Mouse (Mus musculus) heart, postnatal 0 days (tissue): ENCODE results near the gene Pappa. TPM values are rescaled to one million over a fixed set of nuclear protein-coding genes. Genes with fewer than 3 reads are reported as not detected.

Source experiments
- ATAC-seq: fragments of 200-750 bp; cut with Nextera tagmentation; 2 replicates; pipeline ENCODE4 v1.8.0; 2017; ENCODE audit warnings: low read depth, moderate number of reproducible peaks, moderate library complexity; ENCODE audit not compliant: insufficient read depth
- DNase-seq: peaks from one replicate; pipeline ENCODE4 v3.0.0-alpha.2; 2016; ENCODE audit warnings: low spot score
- H3K27ac ChIP-seq: fragments of 300-500 bp; sonication (generic); 2 replicates; pipeline ENCODE4 v1.5.1; 2014; ENCODE audit warnings: low read depth, mild to moderate bottlenecking
- H3K27me3 ChIP-seq: fragments of 300-500 bp; sonication (generic); 2 replicates; pipeline ENCODE4 v1.6.1; 2014; ENCODE audit warnings: low read length, mixed read lengths; ENCODE audit not compliant: control insufficient read depth, insufficient read depth
- H3K36me3 ChIP-seq: fragments of 300-500 bp; sonication (generic); replicated peaks from 2 replicates; pipeline ENCODE4 v1.6.1; 2014; ENCODE audit warnings: low read length, mixed read lengths; ENCODE audit not compliant: control insufficient read depth, insufficient read depth
- H3K4me1 ChIP-seq: fragments of 300-500 bp; sonication (generic); 2 replicates; pipeline ENCODE4 v1.6.1; 2014; ENCODE audit warnings: antibody characterized with exemption; ENCODE audit not compliant: control insufficient read depth, insufficient read depth
- H3K4me2 ChIP-seq: fragments of 300-500 bp; sonication (generic); 2 replicates; pipeline ENCODE4 v1.6.1; 2014; ENCODE audit warnings: low read depth, mild to moderate bottlenecking, low read length, moderate library complexity
- H3K4me3 ChIP-seq: fragments of 300-500 bp; sonication (generic); 2 replicates; pipeline ENCODE4 v1.5.1; 2014; ENCODE audit warnings: low read depth, low read length
- H3K9ac ChIP-seq: fragments of 300-500 bp; sonication (generic); replicated peaks from 2 replicates; pipeline ENCODE4 v1.6.1; 2014; ENCODE audit warnings: low read depth, low read length, mixed read lengths
- H3K9me3 ChIP-seq: fragments of 300-500 bp; sonication (generic); replicated peaks from 2 replicates; pipeline ENCODE4 v1.6.1; 2016; ENCODE audit warnings: low read length; ENCODE audit not compliant: control insufficient read depth
- CTCF ChIP-seq: IDR thresholded peaks from 2 replicates; pipeline ENCODE4 v1.5.1; 2016; ENCODE audit warnings: antibody characterized with exemption, control low read depth, low read depth
- EP300 ChIP-seq: IDR thresholded peaks from 2 replicates; pipeline ENCODE4 v1.6.1; 2016; ENCODE audit warnings: antibody characterized with exemption, low read depth
- WGBS: fragments of 180-500 bp; shearing (Covaris S2); extraction: QIAGEN DNeasy Blood & Tissue Kit; methylation state at CpG from one replicate; pipeline ENCODE4 v1.1.7; 2014; 5-methylcytosine and 5-hydroxymethylcytosine counted together
- polyA plus RNA-seq: library from polyadenylated mRNA; unstranded; fragments of >200 nt; fragmentation: Nextera tagmentation; extraction: Ambion mirVana; gene quantifications from 2 replicates; pipeline ENCODE4 v1.2.1, GENCODE M21; 2015
- total RNA-seq: library from RNA; depleted of rRNA; stranded (reverse); fragments of >200 nt; gene quantifications from 2 replicates; pipeline ENCODE4 v1.2.3, GENCODE M21; 2014; ENCODE audit warnings: low replicate concordance

Pappa gene
- total and polyA plus RNA-seq, 2 experiments from 2014 or later: 0.14 to 1.9 TPM

GRCm38 (mm10) chr4:65296968-65297499, 173.1 kb downstream of the Pappa start:
- ATAC-seq (no peak), DNase-seq (no peak)
- WGBS: 66% methylated on average over 13 of the region's 13 CpGs
- no peaks in the 10 kb centered on the region for H3K9me3 ChIP-seq
- no peaks in the 10 kb centered on the region for H3K36me3 ChIP-seq
- H3K27ac ChIP-seq: no peak overlapping the region
- TF ChIP-seq CTCF: no peak
- TF ChIP-seq EP300: no peak
- H3K4me2 ChIP-seq: no peak overlapping the region
- H3K4me3 ChIP-seq: no peak overlapping the region
- no peak overlapping the region for H3K9ac ChIP-seq
- no peaks in the 10 kb centered on the region for H3K27me3 ChIP-seq
- no peaks in the 10 kb centered on the region for H3K4me1 ChIP-seq

- ATAC-seq (no peak), DNase-seq (no peak)
- no peak overlapping the region for H3K9ac ChIP-seq
- no peak for TF ChIP-seq EP300
- no peak for TF ChIP-seq CTCF
- no peaks in the 10 kb centered on the region for H3K27me3 ChIP-seq
- WGBS: 79% methylated on average over 9 of the region's 9 CpGs
- H3K9me3 ChIP-seq: no peaks in the 10 kb centered on the region
- H3K4me1 ChIP-seq: no peaks in the 10 kb centered on the region
- no peaks in the 10 kb centered on the region for H3K36me3 ChIP-seq
- H3K27ac ChIP-seq: no peak overlapping the region
- H3K4me3 ChIP-seq: no peak overlapping the region
- H3K4me2 ChIP-seq: no peak overlapping the region
Observed at GRCm38 (mm10) chr4:65298212-65299181, 174.5 kb downstream of the Pappa start.

- Histone ChIP-seq H3K9me3 (no peaks in the 10 kb centered on the region), H3K4me1 (no peaks in the 10 kb centered on the region), H3K27ac (no peak overlapping the region), H3K4me3 (no peak overlapping the region), H3K27me3 (no peaks in the 10 kb centered on the region), H3K36me3 (no peaks in the 10 kb centered on the region), H3K4me2 (no peak overlapping the region), H3K9ac (no peak overlapping the region)
- no peak for DNase-seq
- ATAC-seq: no peak
- 50% methylated on average over 1 of the region's 1 CpGs for WGBS
- no peak for TF ChIP-seq EP300
- no peak for TF ChIP-seq CTCF
Observed at GRCm38 (mm10) chr4:65299365-65299764, 175.4 kb downstream of the Pappa start.

- H3K36me3 ChIP-seq: no peaks in the 10 kb centered on the region
- DNase-seq (no peak), ATAC-seq (no peak)
- no peak overlapping the region for H3K9ac ChIP-seq
- H3K4me3 ChIP-seq: no peak overlapping the region
- no peaks in the 10 kb centered on the region for H3K27me3 ChIP-seq
- H3K9me3 ChIP-seq: no peaks in the 10 kb centered on the region
- H3K4me1 ChIP-seq: no peaks in the 10 kb centered on the region
- no peak overlapping the region for H3K27ac ChIP-seq
- no peak overlapping the region for H3K4me2 ChIP-seq
- TF ChIP-seq EP300: no peak
- 70% methylated on average over 3 of the region's 3 CpGs for WGBS
Observed at GRCm38 (mm10) chr4:65300431-65300830, 176.5 kb downstream of the Pappa start.

GRCm38 (mm10) chr4:65302666-65303065, 178.7 kb downstream of the Pappa start:
- H3K9ac ChIP-seq: no peak overlapping the region
- H3K36me3 ChIP-seq: no peaks in the 10 kb centered on the region
- H3K4me3 ChIP-seq: no peak overlapping the region
- WGBS: 56% methylated on average over 3 of the region's 3 CpGs
- DNase-seq (no peak), ATAC-seq (no peak)
- no peak overlapping the region for H3K27ac ChIP-seq
- H3K9me3 ChIP-seq: no peaks in the 10 kb centered on the region
- H3K4me2 ChIP-seq: no peak overlapping the region
- no peak for TF ChIP-seq CTCF
- TF ChIP-seq EP300: no peak
- H3K27me3 ChIP-seq: no peaks in the 10 kb centered on the region
- H3K4me1 ChIP-seq: no peaks in the 10 kb centered on the region
